Mouse (Mus musculus): Measurements from ENCODE around the gene Fyn.

Gene Fyn

GRCm38 (mm10) chr10:39368572-39369135, at the start of gene Fyn:
Gene Fyn, plus strand, starts transcription at chr10:39368855.
- no peak for DNase-seq

- peak; percentile 33 to 52 for DNase-seq
Observed at GRCm38 (mm10) chr10:39320798-39321622, 47.6 kb upstream of the Fyn start.

GRCm38 (mm10) chr10:39321623-39321985, 47.1 kb upstream of the Fyn start:
- DNase-seq = no peak

GRCm38 (mm10) chr10:39322143-39322542, 46.5 kb upstream of the Fyn start:
- DNase-seq = no peak

- no peak for DNase-seq
Observed at GRCm38 (mm10) chr10:39324291-39324690, 44.4 kb upstream of the Fyn start.

GRCm38 (mm10) chr10:39328661-39329060, 40.0 kb upstream of the Fyn start:
- no peak for DNase-seq

- DNase-seq = no peak
Observed at GRCm38 (mm10) chr10:39334320-39334719, 34.3 kb upstream of the Fyn start.

- DNase-seq = no peak
Observed at GRCm38 (mm10) chr10:39335880-39336279, 32.8 kb upstream of the Fyn start.

GRCm38 (mm10) chr10:39339189-39339968, 29.3 kb upstream of the Fyn start:
- no peak for DNase-seq

- no peak for DNase-seq
Observed at GRCm38 (mm10) chr10:39339969-39340236, 28.8 kb upstream of the Fyn start.

- DNase-seq = no peak
Observed at GRCm38 (mm10) chr10:39343551-39343950, 25.1 kb upstream of the Fyn start.

GRCm38 (mm10) chr10:39345921-39346320, 22.7 kb upstream of the Fyn start:
- no peak for DNase-seq

- no peak for DNase-seq
Observed at GRCm38 (mm10) chr10:39349781-39350364, 18.8 kb upstream of the Fyn start.

- no peak for DNase-seq
Observed at GRCm38 (mm10) chr10:39364196-39364595, 4.5 kb upstream of the Fyn start.

- DNase-seq = peak; percentile 95 to 98
Observed at GRCm38 (mm10) chr10:39369502-39369931, 862 bp downstream of the Fyn start.

GRCm38 (mm10) chr10:39369977-39370785, 1.5 kb downstream of the Fyn start:
- DNase-seq = peak; percentile 62 to 77

- peak; percentile 26 to 43 for DNase-seq
Observed at GRCm38 (mm10) chr10:39370786-39371221, 2.1 kb downstream of the Fyn start.

GRCm38 (mm10) chr10:39371467-39371866, 2.8 kb downstream of the Fyn start:
- no peak for DNase-seq

- no peak for DNase-seq
Observed at GRCm38 (mm10) chr10:39371991-39372390, 3.3 kb downstream of the Fyn start.

GRCm38 (mm10) chr10:39376676-39377075, 8.0 kb downstream of the Fyn start:
- no peak for DNase-seq

GRCm38 (mm10) chr10:39377219-39377618, 8.6 kb downstream of the Fyn start:
- no peak for DNase-seq

GRCm38 (mm10) chr10:39378025-39378603, 9.5 kb downstream of the Fyn start:
- no peak for DNase-seq

All from cerebellum, adult 18-20 months (tissue).